Mouse (Mus musculus) forelimb bud, embryonic 11.5 days (tissue): ENCODE measurements at regions not wholly inside any gene's neighbourhood (a gene's known extent, or its start where the extent isn't known, plus 50 kb on each side); places are given as distances from the start of the nearest gene placed in this dataset.

Experiments
- DNase-seq: peaks from one replicate; pipeline ENCODE4 v3.0.0-alpha.2; 2012; ENCODE audit warnings: low read depth, low spot score

DNA sequence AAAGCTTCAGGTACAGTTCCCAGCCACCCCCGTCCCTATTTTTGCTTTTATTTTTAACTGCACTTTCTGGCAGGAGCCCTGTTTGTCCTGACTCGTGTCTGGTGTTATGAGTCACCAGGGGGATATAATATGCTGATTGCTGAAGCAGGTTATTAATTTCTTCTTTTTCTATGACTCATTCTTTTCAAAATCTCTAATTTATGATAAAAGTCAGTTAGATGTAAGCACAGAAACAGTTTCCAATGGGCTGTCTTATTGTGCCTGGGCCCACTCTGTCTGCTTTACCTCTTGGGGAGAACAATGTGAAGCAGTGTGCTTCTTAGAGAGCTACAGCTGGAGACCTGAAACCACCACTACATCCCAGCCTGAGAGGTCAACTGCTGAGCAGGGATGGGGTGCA is 153.5 kb upstream of the Trib2 start:
- DNase-seq: no peak

DNA sequence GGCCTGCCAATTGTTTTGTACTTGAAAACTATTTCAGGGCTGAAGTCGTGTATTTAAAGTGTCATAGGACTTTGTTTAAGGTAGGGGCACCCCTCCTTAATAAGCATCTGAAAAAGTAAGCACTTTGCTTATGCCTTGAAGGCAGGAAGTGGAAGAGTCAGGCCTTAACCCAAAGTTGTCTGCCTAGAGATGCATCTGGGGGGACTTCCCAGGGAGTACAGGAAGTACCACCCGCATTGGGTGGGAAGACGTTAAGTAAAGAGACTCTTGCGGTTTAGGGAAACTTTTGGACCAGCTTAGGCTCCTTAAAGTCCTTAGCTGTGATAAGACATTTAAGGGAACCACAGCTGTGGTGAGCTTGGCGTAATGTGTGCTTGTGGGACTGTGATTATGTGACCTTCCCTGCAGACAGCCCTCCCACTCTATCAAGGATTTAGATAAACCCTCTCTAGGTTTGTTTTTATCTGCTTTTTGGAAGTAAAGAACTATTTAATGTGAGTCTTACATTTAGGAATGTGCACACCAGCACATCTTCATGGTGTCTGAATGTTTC is 150.9 kb upstream of the Trib2 start:
- no peak for DNase-seq

DNA sequence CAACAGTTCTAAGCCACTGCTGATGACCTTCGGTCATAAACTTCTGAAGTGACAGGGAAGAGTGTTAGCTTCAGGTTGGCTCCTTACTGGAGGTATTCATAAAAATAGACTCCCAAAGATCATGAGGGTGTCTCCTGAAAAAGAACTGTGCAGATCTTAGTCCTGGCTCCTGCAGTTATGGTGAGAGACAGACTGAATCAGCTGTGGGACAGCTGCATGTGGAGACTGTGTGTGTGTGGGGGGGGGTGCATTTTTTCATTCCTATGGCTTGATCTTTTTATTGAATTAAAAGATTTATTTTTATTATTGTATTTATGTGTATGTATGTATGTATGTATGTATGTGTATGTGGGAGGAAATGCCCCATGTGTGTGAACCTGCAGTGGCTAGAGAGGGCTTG is 149.9 kb upstream of the Trib2 start:
- no peak for DNase-seq

DNA sequence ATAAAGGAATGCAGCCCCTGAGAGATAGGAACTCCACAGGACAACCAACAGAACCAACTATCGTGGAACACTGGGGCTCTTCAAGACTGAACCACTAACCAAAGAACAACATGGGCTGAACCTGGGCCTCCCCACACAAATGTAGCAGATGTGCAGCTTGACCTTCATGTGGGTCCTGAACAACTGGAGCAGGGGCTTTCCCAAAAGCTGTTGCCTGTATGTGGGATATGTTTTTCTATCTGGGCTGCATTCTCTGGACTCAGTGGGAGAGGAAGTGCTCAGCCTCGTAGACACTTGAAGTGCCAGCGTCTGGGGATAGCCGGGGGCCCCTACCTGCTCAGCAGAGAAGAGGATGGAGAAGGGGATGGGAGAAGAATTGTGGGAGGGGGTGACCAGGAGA is 149.2 kb upstream of the Trib2 start:
- DNase-seq: no peak

DNA sequence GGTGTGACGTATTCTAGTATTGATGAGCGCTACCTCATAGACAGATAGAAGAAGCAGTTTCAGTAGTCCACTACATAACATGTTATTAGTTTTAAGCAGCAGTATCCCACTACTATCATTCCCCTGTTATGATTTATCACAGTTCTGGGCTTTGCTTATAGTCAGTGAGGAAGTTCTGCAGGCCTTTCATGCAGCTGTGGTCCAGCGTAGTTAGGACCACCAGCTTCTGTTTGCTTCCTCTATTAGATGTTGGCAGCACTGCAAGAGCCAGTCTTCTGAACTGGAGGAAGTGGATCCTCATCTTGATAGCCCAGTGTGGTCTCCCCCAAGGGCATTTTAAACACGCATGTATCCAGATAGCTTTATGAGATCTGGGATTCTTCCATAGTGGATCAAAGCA is 147.4 kb upstream of the Trib2 start:
- no peak for DNase-seq

DNA sequence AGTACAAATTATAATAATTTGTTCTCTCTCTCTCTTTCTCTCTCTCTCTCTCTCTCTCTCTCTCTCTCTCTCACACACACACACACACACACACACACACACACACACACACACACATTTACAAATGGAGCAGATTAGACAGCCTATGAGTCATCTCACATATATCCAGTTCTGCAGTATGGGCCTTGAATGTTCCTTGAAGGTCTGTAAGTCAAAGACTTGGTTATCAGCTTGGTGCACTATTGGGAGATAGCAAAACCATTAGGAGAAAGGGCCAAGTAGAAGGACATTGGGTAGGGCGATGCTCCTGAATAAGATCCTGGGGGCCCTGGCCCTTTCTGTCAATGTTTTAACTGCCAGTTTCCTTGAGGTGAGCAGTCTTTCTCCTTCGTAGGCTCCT is 145.1 kb upstream of the Trib2 start:
- DNase-seq: no peak

DNA sequence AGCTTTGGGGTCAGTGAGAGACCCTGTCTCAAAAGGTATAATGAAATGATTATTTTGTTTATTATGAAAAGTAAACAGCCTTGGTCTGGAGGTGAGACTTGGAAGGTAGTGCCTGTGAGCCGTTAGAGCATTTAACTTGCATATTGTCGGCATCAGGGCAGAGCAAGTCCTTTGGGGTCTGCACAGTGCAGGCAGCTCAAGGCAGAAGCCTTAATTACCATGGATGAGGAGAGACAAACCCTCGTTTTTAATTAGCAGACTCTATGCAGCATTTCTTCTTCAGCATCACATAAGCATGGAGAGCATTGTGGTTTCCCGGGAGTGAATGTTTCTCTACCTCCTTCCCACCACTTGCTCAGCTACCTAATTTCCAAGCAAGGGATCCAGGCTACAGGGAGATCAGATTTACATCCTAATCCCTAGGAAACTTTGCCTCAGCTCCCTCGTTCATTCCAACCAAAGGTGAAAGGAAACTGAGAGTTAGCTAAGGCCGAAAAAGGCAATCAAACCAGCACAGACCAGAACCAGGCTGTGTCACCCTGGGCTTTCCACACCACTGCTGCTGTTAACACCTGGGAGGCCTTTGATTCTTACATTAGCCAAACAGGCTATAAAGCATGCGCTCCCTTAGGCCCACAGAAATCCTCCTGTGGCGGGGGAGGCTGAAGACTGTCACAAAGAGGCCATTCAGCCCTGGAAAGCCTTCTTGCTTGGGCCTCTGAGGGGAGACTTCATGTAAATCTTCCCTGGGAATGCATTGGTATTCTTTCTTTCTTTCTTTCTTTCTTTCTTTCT is 120.9 kb upstream of the Trib2 start:
- peak; percentile 69 for DNase-seq

DNA sequence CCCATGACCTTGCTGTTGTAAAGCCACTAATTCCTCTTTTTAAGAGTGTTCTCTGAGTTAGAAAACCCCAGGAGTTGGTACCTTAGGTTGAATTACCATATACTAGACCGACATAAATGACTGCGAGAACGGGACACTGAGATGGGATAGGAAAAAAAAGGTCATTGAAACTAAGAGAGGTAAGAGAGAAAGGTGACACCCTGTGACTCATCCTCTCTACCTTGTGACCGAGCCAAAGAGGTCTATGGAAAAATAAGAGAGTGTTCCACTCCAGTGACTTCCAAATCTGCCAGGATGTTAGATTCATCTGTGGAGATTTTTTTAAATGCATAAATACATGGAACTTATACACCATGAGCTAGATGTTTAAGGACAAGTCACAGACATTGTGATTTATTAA is 115.3 kb upstream of the Trib2 start:
- no peak for DNase-seq

DNA sequence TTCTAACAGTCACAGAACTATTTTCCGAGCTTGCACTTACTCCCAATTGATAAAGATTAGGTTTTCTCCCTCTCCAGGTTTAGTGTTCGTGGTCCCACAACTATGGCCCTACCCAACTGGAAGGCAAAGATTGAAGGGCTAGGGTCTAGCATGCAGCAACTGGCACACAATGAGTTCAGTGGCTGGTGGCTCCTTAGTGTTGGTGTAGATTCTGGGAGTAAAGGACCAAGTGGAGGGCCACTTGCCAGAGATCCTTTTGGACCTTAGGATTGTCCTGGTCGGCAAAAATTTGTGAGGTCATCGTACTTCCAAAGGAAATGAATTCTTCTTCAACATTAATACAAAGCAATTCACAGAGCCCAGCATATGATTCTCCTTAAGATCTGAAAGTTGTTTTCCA is 114.8 kb upstream of the Trib2 start:
- DNase-seq: no peak

DNA sequence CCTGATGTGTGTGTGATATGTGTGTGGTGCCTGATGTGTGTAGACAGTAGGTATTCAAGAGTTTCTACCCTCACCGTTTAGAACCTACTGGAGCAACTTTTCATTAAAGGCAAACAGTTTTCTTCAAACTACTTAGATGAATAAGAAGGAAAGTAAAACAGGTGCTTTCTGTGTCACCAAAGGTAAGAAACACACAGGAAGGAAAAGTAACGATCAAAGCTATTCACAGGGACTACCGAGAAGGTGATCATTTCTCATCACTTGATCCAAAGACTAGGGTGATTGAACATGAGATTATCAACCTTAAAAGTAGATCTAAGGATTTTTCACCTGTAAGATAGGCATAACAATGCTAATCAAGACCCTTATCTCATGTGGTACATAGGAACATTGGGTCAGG is 113.4 kb upstream of the Trib2 start:
- DNase-seq: no peak

DNA sequence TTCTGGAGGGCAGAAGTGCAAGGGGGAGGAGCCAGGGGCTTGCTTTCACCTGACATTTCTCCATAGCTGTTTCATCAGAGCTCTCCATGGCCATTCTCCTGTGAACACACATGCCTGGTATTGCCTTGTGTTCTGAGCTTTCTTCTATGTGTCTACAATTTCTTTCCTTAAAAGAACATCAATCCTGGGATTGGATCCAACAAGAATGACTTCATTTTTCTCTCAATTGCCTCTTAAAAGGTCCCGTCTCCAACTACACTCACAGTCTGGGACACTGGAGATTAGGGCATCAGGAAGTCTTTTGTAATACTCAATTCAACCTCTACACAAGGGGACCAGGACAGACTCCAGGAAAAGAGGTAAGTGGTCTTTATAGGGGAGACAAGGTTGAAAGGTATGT is 112.8 kb upstream of the Trib2 start:
- no peak for DNase-seq

DNA sequence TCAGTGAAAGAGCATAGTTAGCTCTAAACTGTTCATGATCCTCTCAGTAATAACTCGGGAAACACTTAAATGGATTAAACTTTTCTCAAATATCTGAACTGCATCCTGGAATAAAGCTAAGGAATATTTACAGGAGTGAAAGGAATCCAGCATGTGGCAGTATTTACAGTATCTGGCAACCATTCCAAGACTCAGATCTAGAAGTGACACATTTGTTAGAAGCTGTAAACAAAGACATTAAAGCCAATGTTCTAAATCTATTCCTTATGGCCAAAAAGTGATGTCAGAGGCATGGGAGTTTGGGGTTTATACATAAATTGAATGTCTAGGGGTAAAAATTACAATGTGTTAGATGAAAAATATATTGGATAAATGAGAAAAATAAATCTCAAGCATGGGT is 101.6 kb upstream of the Trib2 start:
- no peak for DNase-seq

DNA sequence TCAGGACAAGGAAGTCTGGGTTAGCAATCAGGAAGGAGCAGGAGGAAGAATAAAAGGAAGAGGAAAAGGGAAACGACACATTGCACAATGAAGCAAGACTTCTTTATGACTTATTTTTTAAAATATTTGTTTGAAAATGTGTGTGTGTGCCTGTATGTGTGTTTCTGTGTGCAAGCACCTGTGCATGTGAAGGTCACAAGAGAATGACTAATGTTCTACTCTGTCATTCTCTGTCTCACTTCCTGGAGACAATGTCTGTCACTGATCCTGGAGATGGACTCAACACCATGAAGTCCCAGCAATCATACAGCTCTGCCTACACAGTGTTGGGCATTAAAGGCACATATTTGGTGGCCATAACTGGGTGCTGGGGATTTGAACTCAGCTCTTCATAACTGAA is 96.2 kb upstream of the Trib2 start:
- DNase-seq: no peak

DNA sequence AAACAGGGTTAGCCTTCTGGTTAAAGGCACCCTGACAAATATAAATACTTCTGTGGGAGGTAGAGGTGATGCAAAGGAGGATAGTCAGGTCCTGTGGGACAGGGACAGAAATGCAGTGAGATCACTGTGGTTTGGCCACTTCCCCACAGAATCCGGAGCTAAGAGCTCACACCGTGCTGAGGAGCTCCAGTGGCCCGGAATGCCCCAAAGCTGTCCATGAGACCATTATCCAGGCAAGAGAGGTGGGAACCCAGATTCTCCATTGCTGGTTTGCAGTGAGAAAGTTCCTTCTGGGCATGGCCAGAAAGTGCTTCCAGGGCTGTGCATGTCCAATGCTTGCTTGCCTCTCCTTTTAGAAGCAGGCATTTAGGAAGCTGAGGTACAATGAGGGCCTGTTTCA is 95.8 kb upstream of the Trib2 start:
- no peak for DNase-seq

DNA sequence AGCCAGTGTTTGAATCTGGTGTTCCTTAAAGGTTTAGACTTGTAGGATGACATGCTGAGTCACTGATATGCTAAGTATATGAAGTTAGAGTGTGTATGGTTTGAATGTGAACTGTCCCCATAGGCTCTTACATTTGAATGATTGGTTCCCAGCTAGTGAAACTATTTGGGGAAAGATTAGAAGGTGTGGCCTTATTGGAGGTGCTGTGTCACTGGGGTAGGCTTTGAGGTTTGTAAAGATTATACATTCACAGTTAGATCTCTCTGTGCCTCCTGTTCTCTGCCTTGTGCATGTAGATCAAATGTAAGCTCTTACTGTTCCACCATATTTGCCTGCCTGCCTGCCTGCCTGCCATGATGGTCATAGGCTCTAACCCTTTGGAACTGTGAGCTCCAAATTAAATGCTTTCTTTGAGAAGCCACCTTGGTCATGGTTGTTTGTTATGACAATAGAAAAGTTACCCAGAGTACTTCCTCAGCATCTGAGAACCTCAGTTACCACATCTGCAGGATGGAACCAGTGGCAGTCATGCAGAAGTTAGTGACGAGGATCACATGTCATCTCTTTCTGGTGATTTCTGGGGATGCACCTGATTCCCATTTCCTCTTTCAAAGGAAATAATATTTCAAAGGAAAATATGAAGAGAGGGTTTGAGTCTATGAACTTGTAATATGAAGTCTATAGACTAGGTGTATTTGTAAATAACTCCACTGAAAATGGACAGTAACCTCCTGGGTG is 94.7 kb upstream of the Trib2 start:
- DNase-seq: no peak

DNA sequence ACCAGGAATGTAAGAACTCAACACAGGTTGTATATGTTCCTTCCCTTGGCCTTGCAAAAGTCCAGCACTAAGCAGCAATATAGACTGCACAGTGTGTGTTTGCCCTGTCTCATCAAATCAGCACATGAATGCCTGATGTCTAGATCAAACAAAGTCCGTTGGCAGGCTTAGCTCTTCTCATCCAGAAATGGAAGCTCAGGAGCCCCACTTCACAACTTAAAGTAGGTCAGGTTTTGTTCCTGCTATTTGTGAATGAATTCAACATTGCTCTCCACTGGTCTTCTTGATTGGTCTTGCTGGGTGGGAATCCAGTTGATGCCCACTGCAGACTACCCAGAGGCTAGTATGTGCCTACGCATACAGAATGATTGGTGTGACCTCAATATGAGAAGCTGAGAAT is 80.8 kb upstream of the Trib2 start:
- DNase-seq: no peak

DNA sequence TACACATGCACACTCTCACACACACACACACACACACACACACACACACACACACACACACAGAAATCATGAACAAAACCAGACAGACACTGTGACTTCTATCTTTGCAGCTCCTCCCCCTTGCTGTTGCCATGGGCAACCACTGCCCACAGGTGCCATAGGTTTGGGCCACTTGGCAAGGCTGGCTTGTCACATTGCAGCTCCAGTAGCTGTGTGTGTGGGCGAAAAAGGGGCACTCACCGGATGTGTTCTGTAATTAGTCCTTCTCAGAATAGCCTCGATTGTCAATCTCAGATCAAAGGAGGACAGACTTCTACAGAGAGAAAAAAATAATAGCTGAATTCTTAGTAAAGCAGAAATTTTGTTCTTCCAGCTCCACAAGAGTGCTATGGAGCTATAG is 79.8 kb upstream of the Trib2 start:
- DNase-seq: no peak

DNA sequence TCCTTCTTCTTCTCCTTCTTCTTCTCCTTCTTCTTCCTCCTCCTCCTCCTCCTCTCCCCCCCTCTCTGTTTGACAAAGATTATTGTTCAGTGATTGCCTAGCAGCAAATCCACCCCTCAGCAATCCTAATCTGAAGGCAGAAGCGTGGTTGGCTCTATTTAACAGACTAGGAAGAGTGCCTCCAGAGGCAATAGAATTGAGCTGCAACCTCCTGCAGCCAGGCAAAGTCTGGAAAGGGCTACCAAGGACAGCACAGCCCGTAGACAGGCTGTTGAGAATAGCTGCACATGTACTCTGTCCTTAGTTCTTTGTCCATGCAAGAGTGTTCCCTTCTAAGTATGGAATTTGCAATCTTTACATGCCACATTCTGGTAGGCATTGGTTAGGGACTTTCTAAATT is 78.5 kb upstream of the Trib2 start:
- DNase-seq: no peak

DNA sequence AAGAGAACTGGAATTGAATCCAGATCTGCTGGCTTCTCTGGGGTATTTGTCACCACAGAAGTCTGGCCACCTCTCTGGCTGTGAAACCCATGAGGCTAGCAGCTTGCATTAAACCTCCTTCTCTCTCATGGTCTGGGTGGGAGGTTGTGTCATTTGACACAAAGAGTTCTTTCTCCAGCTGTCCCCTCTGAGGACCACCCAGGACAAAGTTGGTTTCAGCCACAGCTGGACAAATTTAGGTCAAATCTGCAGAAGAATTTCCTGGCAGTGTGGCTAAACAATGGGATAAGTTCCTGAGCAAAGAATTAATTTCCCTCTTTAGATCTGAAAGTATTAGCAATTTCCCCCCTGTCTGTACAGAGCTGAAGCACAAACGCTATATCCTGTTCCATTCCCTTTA is 73.9 kb upstream of the Trib2 start:
- peak; percentile 25 for DNase-seq

DNA sequence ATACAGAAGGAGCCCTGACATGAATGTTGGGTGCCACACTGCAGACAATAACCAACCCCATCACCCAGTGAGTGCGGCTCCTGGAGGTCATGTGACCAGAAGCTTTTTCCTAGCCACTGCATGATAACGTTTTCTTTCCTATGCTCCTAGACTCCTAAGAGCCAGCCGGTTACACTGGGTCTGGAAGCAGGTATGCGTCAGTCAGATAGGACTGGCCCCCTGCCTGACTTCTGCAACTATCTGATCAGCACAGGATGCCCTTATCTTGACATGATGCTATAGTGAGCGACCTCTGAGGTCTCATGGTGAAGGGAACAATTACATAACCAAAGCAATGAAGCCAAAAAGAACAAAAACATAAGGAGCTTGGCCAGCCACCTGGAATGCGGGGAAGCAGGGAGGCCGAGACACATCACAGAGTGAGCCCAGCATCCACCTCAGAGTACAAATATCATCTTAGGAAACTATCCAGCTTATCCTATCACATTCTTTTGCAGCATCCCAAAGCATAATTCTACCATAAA is 63.2 kb upstream of the Trib2 start:
- DNase-seq: no peak
